Mouse (Mus musculus): ENCODE data around the gene Ccl4.

DNA sequence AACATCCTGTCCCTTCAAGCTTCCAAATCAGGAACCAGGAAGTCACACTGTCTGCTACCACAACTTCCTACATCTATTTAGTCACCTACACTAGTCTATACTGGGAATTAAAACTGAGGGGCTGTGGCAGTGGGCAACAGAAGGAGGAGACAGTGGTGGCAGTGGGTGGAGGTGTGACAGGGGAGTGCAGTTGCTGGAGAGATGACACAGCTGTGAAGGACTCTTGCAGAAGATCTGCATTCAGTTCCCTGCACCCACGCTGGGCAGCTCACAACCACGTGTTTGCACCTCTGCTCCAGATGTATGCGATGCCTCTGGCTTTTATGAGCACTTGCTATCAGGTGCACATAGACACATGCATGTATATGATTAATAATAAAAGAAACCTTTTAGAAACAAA lies 4.9 kb upstream of the Ccl4 start:
- no peak for TF ChIP-seq CTCF (IDR thresholded peaks at IDR 0.05; ENCODE audit: extremely low read depth, insufficient read depth, insufficient read length, insufficient replicate concordance)
- TF ChIP-seq POLR2A (IDR thresholded peaks at IDR 0.05; ENCODE audit: low read depth, low read length): no peak

All from spleen, adult 2 months (tissue).